Mouse (Mus musculus): ENCODE measurements at regions not wholly inside any gene's neighbourhood (a gene's known extent, or its start where the extent isn't known, plus 50 kb on each side); places are given as distances from the start of the nearest gene placed in this dataset.

DNA sequence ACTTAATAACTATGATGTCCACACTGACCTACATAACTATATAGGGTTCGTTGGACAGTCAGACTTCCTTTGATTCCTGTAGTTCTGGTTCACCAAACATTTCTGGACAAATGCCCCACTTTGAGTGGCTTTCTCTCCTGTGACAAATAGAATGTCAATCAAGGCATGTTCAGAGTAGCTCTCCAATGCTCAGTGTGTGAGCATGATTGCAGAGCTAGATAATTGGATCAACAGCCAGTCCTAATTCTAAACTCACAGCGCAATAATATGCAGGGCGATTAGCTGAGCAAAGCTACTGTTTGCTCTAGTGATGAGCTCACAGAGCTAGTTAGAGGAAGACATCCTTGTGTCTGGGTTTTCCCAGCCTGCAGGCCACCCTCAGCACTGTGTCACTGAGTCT is 692.1 kb downstream of the Tmem132b start:
- H3K4me1 ChIP-seq (ENCODE audit: control insufficient read depth in 1 of 2, insufficient read depth in 2 of 2), result no peaks in the 10 kb centered on the region
- no peak overlapping the region for H3K9ac ChIP-seq (ENCODE audit: insufficient read depth, low read depth)
- H3K9me3 ChIP-seq (replicated peaks; ENCODE audit: low read length), result peaks cover 71% of the 10 kb centered on the region
- no peak overlapping the region for H3K4me2 ChIP-seq (ENCODE audit: insufficient read depth, low read depth, poor library complexity, severe bottlenecking)
- H3K27ac ChIP-seq (ENCODE audit: insufficient read depth, low read depth), result no peak overlapping the region
- H3K27me3 ChIP-seq (replicated peaks), result no peaks in the 10 kb centered on the region
- TF ChIP-seq POLR2A (IDR thresholded peaks at IDR 0.05; ENCODE audit: low read depth, low read length) (no peak), ZKSCAN1 (IDR thresholded peaks at IDR 0.05; ENCODE audit: borderline replicate concordance, low read depth, low read length) (no peak), CHD2 (IDR thresholded peaks at IDR 0.05; ENCODE audit: low read length) (no peak), JUN (IDR thresholded peaks at IDR 0.05; ENCODE audit: insufficient read depth, low read depth, low read length) (no peak), MYC (IDR thresholded peaks at IDR 0.05; ENCODE audit: low read depth, low read length) (no peak), CHD1 (IDR thresholded peaks at IDR 0.05; ENCODE audit: low read depth, low read length) (no peak), USF1 (IDR thresholded peaks at IDR 0.05; ENCODE audit: low read depth, low read length) (no peak), PAX5 (IDR thresholded peaks at IDR 0.05; ENCODE audit: low read length) (no peak)
- dilution Hi-C loops (cut with MboI; ENCODE audit: extremely low pct_ligation_motif_present, extremely low pct_unique_long_range_greater_than_20kb, low sequenced_read_pairs) (no loop called here), in situ Hi-C loops (cut with MboI; ENCODE audit: low pct_ligation_motif_present, low pct_unique_long_range_greater_than_20kb, low sequenced_read_pairs) (no loop called here)
- no peak overlapping the region for H3K4me3 ChIP-seq (replicated peaks in 1 of 3; ENCODE audit: low read depth in 2 of 3, low read length in 2 of 3, poor library complexity in 1 of 3)
- H3K36me3 ChIP-seq (replicated peaks in 1 of 2; ENCODE audit: control insufficient read depth in 1 of 2, insufficient read depth in 1 of 2, low read length in 1 of 2), result no peaks in the 10 kb centered on the region
- no peak for DNase-seq (ENCODE audit: extremely low read depth)
- no peaks in the 10 kb centered on the region for H3K79me2 ChIP-seq (replicated peaks; ENCODE audit: control insufficient read depth, extremely low read depth, insufficient read depth, poor library complexity, severe bottlenecking)

DNA sequence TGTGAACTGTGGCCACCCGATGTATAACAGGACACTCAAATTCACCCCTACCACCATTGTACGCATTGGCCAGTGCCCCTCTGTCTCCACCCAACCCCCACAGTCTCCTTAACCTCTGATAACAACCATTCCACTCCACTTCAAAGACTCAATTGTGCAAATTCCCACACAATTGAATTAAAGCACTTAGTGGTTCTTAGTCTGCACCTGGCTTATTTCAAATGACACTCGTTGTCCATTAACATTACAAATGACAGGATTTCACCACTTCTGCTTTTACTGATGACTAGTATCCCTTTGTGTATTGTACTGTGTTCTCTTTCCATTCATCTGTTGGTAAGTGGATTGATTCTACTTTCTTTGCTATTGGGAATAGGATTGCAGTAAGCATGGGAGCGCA is 699.2 kb downstream of the Tmem132b start:
- Histone ChIP-seq H3K4me2 (ENCODE audit: insufficient read depth, low read depth, poor library complexity, severe bottlenecking) (no peak overlapping the region), H3K4me3 (replicated peaks in 1 of 3; ENCODE audit: low read depth in 2 of 3, low read length in 2 of 3, poor library complexity in 1 of 3) (no peak overlapping the region), H3K27me3 (replicated peaks) (no peaks in the 10 kb centered on the region), H3K9ac (ENCODE audit: insufficient read depth, low read depth) (no peak overlapping the region), H3K9me3 (replicated peaks; ENCODE audit: low read length) (peaks cover 74% of the 10 kb centered on the region), H3K36me3 (replicated peaks in 1 of 2; ENCODE audit: control insufficient read depth in 1 of 2, insufficient read depth in 1 of 2, low read length in 1 of 2) (no peaks in the 10 kb centered on the region), H3K4me1 (ENCODE audit: control insufficient read depth in 1 of 2, insufficient read depth in 2 of 2) (no peaks in the 10 kb centered on the region), H3K79me2 (replicated peaks; ENCODE audit: control insufficient read depth, extremely low read depth, insufficient read depth, poor library complexity, severe bottlenecking) (no peaks in the 10 kb centered on the region), H3K27ac (ENCODE audit: insufficient read depth, low read depth) (no peak overlapping the region)
- no peak for DNase-seq (ENCODE audit: extremely low read depth)
- dilution Hi-C loops (cut with MboI; ENCODE audit: extremely low pct_ligation_motif_present, extremely low pct_unique_long_range_greater_than_20kb, low sequenced_read_pairs), result no loop called here
- in situ Hi-C loops (cut with MboI; ENCODE audit: low pct_ligation_motif_present, low pct_unique_long_range_greater_than_20kb, low sequenced_read_pairs), result no loop called here
- TF ChIP-seq ZMIZ1 (IDR thresholded peaks at IDR 0.05; ENCODE audit: low read depth, low read length), result no peak
- TF ChIP-seq SMC3 (IDR thresholded peaks at IDR 0.05; ENCODE audit: low read depth, low read length), result no peak
- no peak for TF ChIP-seq PAX5 (IDR thresholded peaks at IDR 0.05; ENCODE audit: low read length)
- TF ChIP-seq ZKSCAN1 (IDR thresholded peaks at IDR 0.05; ENCODE audit: borderline replicate concordance, low read depth, low read length), result no peak
- no peak for TF ChIP-seq TCF12 (IDR thresholded peaks at IDR 0.05; ENCODE audit: low read depth, low read length)
- TF ChIP-seq KAT2A (IDR thresholded peaks at IDR 0.05; ENCODE audit: insufficient replicate concordance, low read length), result no peak
- no peak for TF ChIP-seq TBP (conservative IDR thresholded peaks at IDR 0.05; ENCODE audit: low read depth, low read length)
- TF ChIP-seq EP300 (IDR thresholded peaks at IDR 0.05; ENCODE audit: low read length), result no peak
- no peak for TF ChIP-seq IRF4 (IDR thresholded peaks at IDR 0.05; ENCODE audit: low read depth, low read length)
- TF ChIP-seq JUND (conservative IDR thresholded peaks at IDR 0.05; ENCODE audit: low read depth, low read length), result no peak
- no peak for TF ChIP-seq MAFK (IDR thresholded peaks at IDR 0.05; ENCODE audit: insufficient replicate concordance, low read length)
- TF ChIP-seq ETS1 (conservative IDR thresholded peaks at IDR 0.05; ENCODE audit: low read depth, low read length), result no peak
- no peak for TF ChIP-seq ZNF384 (IDR thresholded peaks at IDR 0.05; ENCODE audit: low read depth, low read length)
- TF ChIP-seq MXI1 (IDR thresholded peaks at IDR 0.05; ENCODE audit: low read depth, low read length), result no peak
- no peak for TF ChIP-seq NRF1 (IDR thresholded peaks at IDR 0.05; ENCODE audit: low read depth, low read length)

Measured in CH12.LX (cell line).